Mouse (Mus musculus) heart, embryonic 15.5 days (tissue): ENCODE results near the gene Atg4b. TPM values are rescaled to one million over a fixed set of nuclear protein-coding genes. Genes with fewer than 3 reads are reported as not detected.
"Not testable (repeated sequence)": the region's sequence is repeated elsewhere in the genome, so short reads cannot be mapped to it uniquely, and the experiment has no call there.

Source experiments
- ATAC-seq: fragments of 200-750 bp; cut with Nextera tagmentation; replicated peaks from 2 replicates; pipeline ENCODE4 v1.8.0; 2017; ENCODE audit warnings: low read depth, moderate TSS enrichment; ENCODE audit not compliant: insufficient number of reproducible peaks, insufficient read depth, low FRiP score
- H3K27ac ChIP-seq: fragments of 300-500 bp; sonication (generic); 2 replicates; pipeline ENCODE4 v1.5.1; 2015; ENCODE audit warnings: mild to moderate bottlenecking, inconsistent platforms
- H3K27me3 ChIP-seq: fragments of 300-500 bp; sonication (generic); 2 replicates; pipeline ENCODE4 v1.6.1; 2015; ENCODE audit warnings: inconsistent platforms
- H3K36me3 ChIP-seq: fragments of 300-500 bp; sonication (generic); 2 replicates; pipeline ENCODE4 v1.6.1; 2015; ENCODE audit warnings: mild to moderate bottlenecking, inconsistent platforms
- H3K4me1 ChIP-seq: fragments of 300-500 bp; sonication (generic); replicated peaks from 2 replicates; pipeline ENCODE4 v1.6.1; 2015; ENCODE audit warnings: inconsistent platforms
- H3K4me2 ChIP-seq: fragments of 300-500 bp; sonication (generic); 2 replicates; pipeline ENCODE4 v1.6.1; 2015; ENCODE audit warnings: inconsistent platforms, mild to moderate bottlenecking, moderate library complexity
- H3K4me3 ChIP-seq: fragments of 300-500 bp; sonication (generic); 2 replicates; pipeline ENCODE4 v1.5.1; 2015; ENCODE audit warnings: mild to moderate bottlenecking, inconsistent platforms
- H3K9ac ChIP-seq: fragments of 300-500 bp; sonication (generic); 2 replicates; pipeline ENCODE4 v1.6.1; 2015; ENCODE audit warnings: mild to moderate bottlenecking, inconsistent platforms
- H3K9me3 ChIP-seq: fragments of 300-500 bp; sonication (generic); replicated peaks from 2 replicates; pipeline ENCODE4 v1.6.1; 2016; ENCODE audit warnings: inconsistent platforms
- WGBS: fragments of 180-500 bp; shearing (Covaris S2); methylation state at CpG from one replicate; pipeline ENCODE4 v1.1.7; 2015; ENCODE audit warnings: mixed read lengths; 5-methylcytosine and 5-hydroxymethylcytosine counted together
- polyA plus RNA-seq: library from polyadenylated mRNA; unstranded; fragments of >200 nt; fragmentation: Nextera tagmentation; extraction: Ambion mirVana; gene quantifications from 2 replicates; pipeline ENCODE4 v1.2.1, GENCODE M21; 2015

The Atg4b gene
- polyA plus RNA-seq, 1 experiment from 2014 or later, result 56.1 TPM

GRCm38 (mm10) chr1:93755618-93756017 is 4.3 kb downstream of the Atg4b start:
- Histone ChIP-seq H3K9me3 (no peaks in the 10 kb centered on the region), H3K4me1 (peaks cover 22% of the 10 kb centered on the region), H3K4me2 (peak overlapping the region; percentile 93), H3K27ac (peak overlapping the region; percentile 88), H3K27me3 (no peaks in the 10 kb centered on the region), H3K4me3 (peak overlapping the region; percentile 98), H3K9ac (peak overlapping the region; percentile 96), H3K36me3 (no peaks in the 10 kb centered on the region)
- ATAC-seq, result no peak
- 30% methylated on average over 7 of the region's 7 CpGs for WGBS

GRCm38 (mm10) chr1:93756154-93756553 is 4.9 kb downstream of the Atg4b start:
- Histone ChIP-seq H3K4me1 (peaks cover 22% of the 10 kb centered on the region), H3K27me3 (no peaks in the 10 kb centered on the region), H3K36me3 (no peaks in the 10 kb centered on the region), H3K27ac (no peak overlapping the region), H3K9ac (no peak overlapping the region), H3K4me3 (0 out of 2 replicates have a peak overlapping the region, but pooled peaks have one; percentile 98), H3K9me3 (no peaks in the 10 kb centered on the region), H3K4me2 (no peak overlapping the region; the same call in 1 of the 2 replicates)
- ATAC-seq, result no peak

- H3K4me1 ChIP-seq, result peaks cover 12% of the 10 kb centered on the region
- no peak overlapping the region for H3K4me2 ChIP-seq
- no peak for ATAC-seq
- H3K4me3 ChIP-seq, result no peak overlapping the region
- 93% methylated on average over 1 of the region's 1 CpGs for WGBS
- H3K9ac ChIP-seq, result no peak overlapping the region
- no peaks in the 10 kb centered on the region for H3K36me3 ChIP-seq
- H3K27ac ChIP-seq, result no peak overlapping the region
- no peaks in the 10 kb centered on the region for H3K9me3 ChIP-seq
- no peaks in the 10 kb centered on the region for H3K27me3 ChIP-seq
Observed at GRCm38 (mm10) chr1:93760076-93760475, 8.8 kb downstream of the Atg4b start.

GRCm38 (mm10) chr1:93763531-93763930 is 12.2 kb downstream of the Atg4b start:
- not testable (repeated sequence) for ATAC-seq, H3K27ac ChIP-seq, H3K9me3 ChIP-seq, H3K9ac ChIP-seq, H3K36me3 ChIP-seq, H3K4me2 ChIP-seq, H3K27me3 ChIP-seq, H3K4me1 ChIP-seq, H3K4me3 ChIP-seq
- WGBS, result 91% methylated on average over 3 of the region's 3 CpGs

- WGBS, result 89% methylated on average over 9 of the region's 9 CpGs
- ATAC-seq, result no peak
- H3K9me3 ChIP-seq, result no peaks in the 10 kb centered on the region
Observed at GRCm38 (mm10) chr1:93764871-93765591, 13.7 kb downstream of the Atg4b start.

GRCm38 (mm10) chr1:93767600-93767999 is 16.3 kb downstream of the Atg4b start:
- no peaks in the 10 kb centered on the region for H3K27me3 ChIP-seq
- no peak for ATAC-seq
- H3K4me3 ChIP-seq, result no peak overlapping the region
- no peaks in the 10 kb centered on the region for H3K4me1 ChIP-seq
- no peak overlapping the region for H3K4me2 ChIP-seq
- H3K27ac ChIP-seq, result no peak overlapping the region
- peaks cover 26% of the 10 kb centered on the region for H3K36me3 ChIP-seq
- H3K9me3 ChIP-seq, result no peaks in the 10 kb centered on the region
- no peak overlapping the region for H3K9ac ChIP-seq
- WGBS, result 95% methylated on average over 6 of the region's 6 CpGs

More at GRCm38 (mm10) chr1:93764871-93765591, 13.7 kb downstream of the Atg4b start:
- no peak overlapping the region for H3K9ac ChIP-seq
- peaks cover 17% of the 10 kb centered on the region for H3K36me3 ChIP-seq
- no peak overlapping the region for H3K27ac ChIP-seq
- no peaks in the 10 kb centered on the region for H3K27me3 ChIP-seq
- H3K4me3 ChIP-seq, result no peak overlapping the region
- H3K4me2 ChIP-seq, result no peak overlapping the region
- H3K4me1 ChIP-seq, result no peaks in the 10 kb centered on the region

GRCm38 (mm10) chr1:93769901-93770300 is 18.6 kb downstream of the Atg4b start:
- no peak overlapping the region for H3K9ac ChIP-seq
- no peak overlapping the region for H3K27ac ChIP-seq
- WGBS, result 74% methylated on average over 3 of the region's 3 CpGs
- H3K4me3 ChIP-seq, result no peak overlapping the region
- no peaks in the 10 kb centered on the region for H3K27me3 ChIP-seq
- H3K9me3 ChIP-seq, result no peaks in the 10 kb centered on the region
- no peak overlapping the region for H3K4me2 ChIP-seq
- peaks cover 44% of the 10 kb centered on the region for H3K36me3 ChIP-seq
- no peaks in the 10 kb centered on the region for H3K4me1 ChIP-seq
- ATAC-seq, result no peak

- no peak overlapping the region for H3K4me2 ChIP-seq
- H3K27me3 ChIP-seq, result no peaks in the 10 kb centered on the region
- no peak overlapping the region for H3K27ac ChIP-seq
- H3K4me3 ChIP-seq, result no peak overlapping the region
- no peaks in the 10 kb centered on the region for H3K4me1 ChIP-seq
- H3K9ac ChIP-seq, result no peak overlapping the region
- H3K36me3 ChIP-seq, result peaks cover 70% of the 10 kb centered on the region
- no peaks in the 10 kb centered on the region for H3K9me3 ChIP-seq
- WGBS, result 90% methylated on average over 5 of the region's 5 CpGs
- ATAC-seq, result no peak
Observed at GRCm38 (mm10) chr1:93776686-93777085, 25.4 kb downstream of the Atg4b start.

GRCm38 (mm10) chr1:93786912-93787311 is 35.6 kb downstream of the Atg4b start:
- no peak overlapping the region for H3K27ac ChIP-seq
- no peaks in the 10 kb centered on the region for H3K4me1 ChIP-seq
- H3K4me2 ChIP-seq, result no peak overlapping the region
- H3K4me3 ChIP-seq, result no peak overlapping the region
- WGBS, result 84% methylated on average over 2 of the region's 2 CpGs
- no peaks in the 10 kb centered on the region for H3K27me3 ChIP-seq
- H3K9ac ChIP-seq, result no peak overlapping the region
- peaks cover 84% of the 10 kb centered on the region for H3K36me3 ChIP-seq
- H3K9me3 ChIP-seq, result no peaks in the 10 kb centered on the region
- ATAC-seq, result no peak

- Histone ChIP-seq H3K4me3 (no peak overlapping the region), H3K27me3 (no peaks in the 10 kb centered on the region), H3K4me1 (0 out of 2 replicates have a peak, but pooled peaks cover 4% of the 10 kb centered on the region), H3K9ac (no peak overlapping the region), H3K9me3 (no peaks in the 10 kb centered on the region), H3K27ac (no peak overlapping the region), H3K4me2 (no peak overlapping the region), H3K36me3 (peaks cover 59% of the 10 kb centered on the region)
- 96% methylated on average over 8 of the region's 8 CpGs for WGBS
- ATAC-seq, result no peak
Observed at GRCm38 (mm10) chr1:93794526-93794925, 43.2 kb downstream of the Atg4b start.

GRCm38 (mm10) chr1:93795886-93796285 is 44.6 kb downstream of the Atg4b start:
- H3K36me3 ChIP-seq, result peaks cover 50% of the 10 kb centered on the region
- no peak overlapping the region for H3K9ac ChIP-seq
- H3K27me3 ChIP-seq, result no peaks in the 10 kb centered on the region
- H3K4me3 ChIP-seq, result no peak overlapping the region
- peaks cover 5% of the 10 kb centered on the region for H3K4me1 ChIP-seq
- whole genome bisulfite sequencing, result 51% methylated on average over 8 of the region's 8 CpGs
- no peaks in the 10 kb centered on the region for H3K9me3 ChIP-seq
- ATAC-seq, result no peak
- no peak overlapping the region for H3K4me2 ChIP-seq
- H3K27ac ChIP-seq, result peak overlapping the region; percentile 3; the same call in 1 of the 2 replicates
